Mouse (Mus musculus) cerebellum, postnatal 4 days (tissue): ENCODE measurements around the gene Gm10203.
"Not testable (repeated sequence)": the region's sequence is repeated elsewhere in the genome, so short reads cannot be mapped to it uniquely, and the experiment has no call there.

Source experiments
- DNase-seq, 2 experiments: peaks; one replicate each; pipeline ENCODE4 v3.0.0; 2022; ENCODE audit warnings: low spot score in 2 of 2, mixed read lengths in 1 of 2

The Gm10203 gene

GRCm38 (mm10) chr6:149134391-149135150 lies 4.6 kb downstream of the Gm10203 start:
- no peak for DNase-seq

GRCm38 (mm10) chr6:149135631-149136030 lies 5.7 kb downstream of the Gm10203 start:
- DNase-seq, result no peak

- no peak for DNase-seq
Observed at GRCm38 (mm10) chr6:149137936-149138335, 8.0 kb downstream of the Gm10203 start.

GRCm38 (mm10) chr6:149139011-149139410 lies 9.0 kb downstream of the Gm10203 start:
- DNase-seq, result no peak

GRCm38 (mm10) chr6:149139471-149139870 lies 9.5 kb downstream of the Gm10203 start, which contains the start of gene Etfbkmt:
TSS of gene Etfbkmt (plus strand) at chr6:149139849.
- DNase-seq, result no peak

- peak; percentile 58 to 66 for DNase-seq
Observed at GRCm38 (mm10) chr6:149141393-149142173, 11.6 kb downstream of the Gm10203 start.

- DNase-seq, result no peak
Observed at GRCm38 (mm10) chr6:149145143-149145542, 15.2 kb downstream of the Gm10203 start.

GRCm38 (mm10) chr6:149148436-149149229 lies 18.7 kb downstream of the Gm10203 start:
- no peak for DNase-seq

- DNase-seq, result no peak
Observed at GRCm38 (mm10) chr6:149152119-149152518, 22.1 kb downstream of the Gm10203 start.

GRCm38 (mm10) chr6:149153473-149154115 lies 23.6 kb downstream of the Gm10203 start:
- DNase-seq, result no peak

GRCm38 (mm10) chr6:149154116-149155030 lies 24.4 kb downstream of the Gm10203 start:
- no peak for DNase-seq

GRCm38 (mm10) chr6:149155031-149155841 lies 25.3 kb downstream of the Gm10203 start:
- DNase-seq, result no peak

- DNase-seq, result not testable (repeated sequence)
Observed at GRCm38 (mm10) chr6:149167038-149167437, 37.1 kb downstream of the Gm10203 start.

GRCm38 (mm10) chr6:149167672-149168071 lies 37.7 kb downstream of the Gm10203 start:
- DNase-seq, result no peak

- DNase-seq, result no peak
Observed at GRCm38 (mm10) chr6:149168436-149168835, 38.5 kb downstream of the Gm10203 start.

GRCm38 (mm10) chr6:149169965-149170364 lies 40.0 kb downstream of the Gm10203 start:
- DNase-seq, result not testable (repeated sequence)

- DNase-seq, result no peak
Observed at GRCm38 (mm10) chr6:149173831-149174625, 44.1 kb downstream of the Gm10203 start.

- no peak for DNase-seq
Observed at GRCm38 (mm10) chr6:149174932-149175570, 45.1 kb downstream of the Gm10203 start.
